Mouse (Mus musculus): ENCODE data around the gene Gm20696. TPM values are rescaled to one million over a fixed set of nuclear protein-coding genes. Genes with fewer than 3 reads are reported as not detected.

The Gm20696 gene
- total and polyA plus RNA-seq, 3 experiments = 0.59 TPM; not detected in 2

- H3K4me2 ChIP-seq (ENCODE audit: insufficient read depth, low read depth, poor library complexity, severe bottlenecking) = no peak overlapping the region
- no peak for DNase-seq (ENCODE audit: extremely low read depth)
- H3K4me3 ChIP-seq (replicated peaks in 1 of 3; ENCODE audit: low read depth in 2 of 3, low read length in 2 of 3, poor library complexity in 1 of 3) = no peak overlapping the region
- no peaks in the 10 kb centered on the region for H3K9me3 ChIP-seq (replicated peaks; ENCODE audit: low read length)
- no peak for TF ChIP-seq ZMIZ1 (IDR thresholded peaks at IDR 0.05; ENCODE audit: low read depth, low read length)
- TF ChIP-seq RAD21 (IDR thresholded peaks at IDR 0.05; ENCODE audit: low read depth, low read length) = peak; percentile 69
- TF ChIP-seq ZNF384 (IDR thresholded peaks at IDR 0.05; ENCODE audit: low read depth, low read length) = peak; percentile 95
- peak; percentile 44; the same call in 1 of the 2 replicates for TF ChIP-seq IRF4 (IDR thresholded peaks at IDR 0.05; ENCODE audit: low read depth, low read length)
- peak; percentile 35 for TF ChIP-seq SMC3 (IDR thresholded peaks at IDR 0.05; ENCODE audit: low read depth, low read length)
- peak in 1 of 2 experiments; percentile 70; a peak in 2 of 4 replicates for TF ChIP-seq CTCF (conservative IDR thresholded peaks at IDR 0.05 in 1 of 2, IDR thresholded peaks at IDR 0.05 in 1 of 2; ENCODE audit: low read depth in 2 of 2, low read length in 2 of 2)
- H3K27me3 ChIP-seq (replicated peaks) = no peaks in the 10 kb centered on the region
- H3K79me2 ChIP-seq (replicated peaks; ENCODE audit: control insufficient read depth, extremely low read depth, insufficient read depth, poor library complexity, severe bottlenecking) = no peaks in the 10 kb centered on the region; the same call in 1 of the 2 replicates
- peaks cover 2 to 26% of the 10 kb centered on the region in 2 experiments for H3K36me3 ChIP-seq (replicated peaks in 1 of 2; ENCODE audit: control insufficient read depth in 1 of 2, insufficient read depth in 1 of 2, low read length in 1 of 2)
- peaks cover 7 to 75% of the 10 kb centered on the region in 2 experiments; a peak in 3 of 4 replicates for H3K4me1 ChIP-seq (ENCODE audit: control insufficient read depth in 1 of 2, insufficient read depth in 2 of 2)
- dilution Hi-C loops (cut with MboI; ENCODE audit: extremely low pct_ligation_motif_present, extremely low pct_unique_long_range_greater_than_20kb, low sequenced_read_pairs) (no loop called here), in situ Hi-C loops (cut with MboI; ENCODE audit: low pct_ligation_motif_present, low pct_unique_long_range_greater_than_20kb, low sequenced_read_pairs) (loop anchor here (25.0 kb wide), 1 partner anchor 135 kb away; no protein-coding TSS in a partner anchor)
- no peak overlapping the region for H3K27ac ChIP-seq (ENCODE audit: insufficient read depth, low read depth)
- H3K9ac ChIP-seq (ENCODE audit: insufficient read depth, low read depth) = no peak overlapping the region
Observed at GRCm38 (mm10) chr6:99652341-99652740, 14.3 kb downstream of the Gm20696 start.

- TF ChIP-seq JUN (IDR thresholded peaks at IDR 0.05; ENCODE audit: insufficient read depth, low read depth, low read length) = no peak
- no peak for TF ChIP-seq HCFC1 (IDR thresholded peaks at IDR 0.05; ENCODE audit: low read depth, low read length)
- DNase-seq (ENCODE audit: extremely low read depth) = no peak
- H3K4me3 ChIP-seq (replicated peaks in 1 of 3; ENCODE audit: low read depth in 2 of 3, low read length in 2 of 3, poor library complexity in 1 of 3) = no peak overlapping the region
- dilution Hi-C loops (cut with MboI; ENCODE audit: extremely low pct_ligation_motif_present, extremely low pct_unique_long_range_greater_than_20kb, low sequenced_read_pairs) (no loop called here), in situ Hi-C loops (cut with MboI; ENCODE audit: low pct_ligation_motif_present, low pct_unique_long_range_greater_than_20kb, low sequenced_read_pairs) (no loop called here)
- no peak overlapping the region for H3K4me2 ChIP-seq (ENCODE audit: insufficient read depth, low read depth, poor library complexity, severe bottlenecking)
- H3K27ac ChIP-seq (ENCODE audit: insufficient read depth, low read depth) = no peak overlapping the region
- H3K36me3 ChIP-seq (replicated peaks in 1 of 2; ENCODE audit: control insufficient read depth in 1 of 2, insufficient read depth in 1 of 2, low read length in 1 of 2) = peaks cover 5 to 49% of the 10 kb centered on the region in 2 experiments
- H3K27me3 ChIP-seq (replicated peaks) = no peaks in the 10 kb centered on the region
- H3K9ac ChIP-seq (ENCODE audit: insufficient read depth, low read depth) = no peak overlapping the region
- H3K9me3 ChIP-seq (replicated peaks; ENCODE audit: low read length) = peaks cover 2% of the 10 kb centered on the region
- peaks cover 0 to 56% of the 10 kb centered on the region in 2 experiments; a peak in 2 of 4 replicates for H3K4me1 ChIP-seq (ENCODE audit: control insufficient read depth in 1 of 2, insufficient read depth in 2 of 2)
- no peaks in the 10 kb centered on the region for H3K79me2 ChIP-seq (replicated peaks; ENCODE audit: control insufficient read depth, extremely low read depth, insufficient read depth, poor library complexity, severe bottlenecking)
Observed at GRCm38 (mm10) chr6:99649307-99649706, 17.3 kb downstream of the Gm20696 start.

GRCm38 (mm10) chr6:99646344-99646743 lies 20.3 kb downstream of the Gm20696 start:
- Histone ChIP-seq H3K9me3 (replicated peaks; ENCODE audit: low read length) (peaks cover 2% of the 10 kb centered on the region), H3K27ac (ENCODE audit: insufficient read depth, low read depth) (no peak overlapping the region), H3K4me2 (ENCODE audit: insufficient read depth, low read depth, poor library complexity, severe bottlenecking) (no peak overlapping the region), H3K36me3 (replicated peaks in 1 of 2; ENCODE audit: control insufficient read depth in 1 of 2, insufficient read depth in 1 of 2, low read length in 1 of 2) (peaks cover 5 to 61% of the 10 kb centered on the region in 2 experiments), H3K27me3 (replicated peaks) (no peaks in the 10 kb centered on the region), H3K9ac (ENCODE audit: insufficient read depth, low read depth) (no peak overlapping the region), H3K4me1 (ENCODE audit: control insufficient read depth in 1 of 2, insufficient read depth in 2 of 2) (peaks cover 0 to 29% of the 10 kb centered on the region in 2 experiments; a peak in 2 of 4 replicates), H3K4me3 (replicated peaks in 1 of 3; ENCODE audit: low read depth in 2 of 3, low read length in 2 of 3, poor library complexity in 1 of 3) (no peak overlapping the region), H3K79me2 (replicated peaks; ENCODE audit: control insufficient read depth, extremely low read depth, insufficient read depth, poor library complexity, severe bottlenecking) (no peaks in the 10 kb centered on the region)
- dilution Hi-C loops (cut with MboI; ENCODE audit: extremely low pct_ligation_motif_present, extremely low pct_unique_long_range_greater_than_20kb, low sequenced_read_pairs) (no loop called here), in situ Hi-C loops (cut with MboI; ENCODE audit: low pct_ligation_motif_present, low pct_unique_long_range_greater_than_20kb, low sequenced_read_pairs) (no loop called here)
- DNase-seq (ENCODE audit: extremely low read depth) = no peak
- TF ChIP-seq MXI1 (IDR thresholded peaks at IDR 0.05; ENCODE audit: low read depth, low read length) (no peak), BHLHE40 (IDR thresholded peaks at IDR 0.05; ENCODE audit: low read depth, low read length) (no peak), JUN (IDR thresholded peaks at IDR 0.05; ENCODE audit: insufficient read depth, low read depth, low read length) (no peak), E2F4 (IDR thresholded peaks at IDR 0.05; ENCODE audit: insufficient replicate concordance, low read depth, low read length) (no peak), USF2 (conservative IDR thresholded peaks at IDR 0.05; ENCODE audit: low read depth, low read length) (no peak), HCFC1 (IDR thresholded peaks at IDR 0.05; ENCODE audit: low read depth, low read length) (no peak), POLR2AphosphoS2 (IDR thresholded peaks at IDR 0.05; ENCODE audit: low read depth, low read length) (no peak), IRF4 (IDR thresholded peaks at IDR 0.05; ENCODE audit: low read depth, low read length) (no peak), RCOR1 (conservative IDR thresholded peaks at IDR 0.05; ENCODE audit: low read depth, low read length) (no peak), NRF1 (IDR thresholded peaks at IDR 0.05; ENCODE audit: low read depth, low read length) (no peak)
